Mouse (Mus musculus): ENCODE results near the gene D130043K22Rik. TPM values are rescaled to one million over a fixed set of nuclear protein-coding genes. Genes with fewer than 3 reads are reported as not detected.

The D130043K22Rik gene
- total RNA-seq, 4 experiments from 2014 or later = 25.5 to 29.0 (median 27.3) TPM

GRCm38 (mm10) chr13:24892516-24892915, 47.6 kb downstream of the D130043K22Rik start:
- DNase-seq (ENCODE audit: low spot score in 2 of 2) = no peak

GRCm38 (mm10) chr13:24893880-24894279, 48.9 kb downstream of the D130043K22Rik start:
- no peak for DNase-seq (ENCODE audit: low spot score in 2 of 2)

- no peak for DNase-seq (ENCODE audit: low spot score in 2 of 2)
Observed at GRCm38 (mm10) chr13:24901916-24902315, 57.0 kb downstream of the D130043K22Rik start.

GRCm38 (mm10) chr13:24903412-24903811, 58.5 kb downstream of the D130043K22Rik start:
- DNase-seq (ENCODE audit: low spot score in 2 of 2) = no peak

GRCm38 (mm10) chr13:24905422-24905821, 60.5 kb downstream of the D130043K22Rik start:
- no peak for DNase-seq (ENCODE audit: low spot score in 2 of 2)

GRCm38 (mm10) chr13:24906831-24907570, 62.1 kb downstream of the D130043K22Rik start:
- no peak for DNase-seq (ENCODE audit: low spot score in 2 of 2)

- DNase-seq (ENCODE audit: low spot score in 2 of 2) = no peak
Observed at GRCm38 (mm10) chr13:24909112-24909511, 64.2 kb downstream of the D130043K22Rik start.

- no peak for DNase-seq (ENCODE audit: low spot score in 2 of 2)
Observed at GRCm38 (mm10) chr13:24913576-24913975, 68.6 kb downstream of the D130043K22Rik start.

GRCm38 (mm10) chr13:24914915-24915314, 70.0 kb downstream of the D130043K22Rik start:
- no peak for DNase-seq (ENCODE audit: low spot score in 2 of 2)

- no peak for DNase-seq (ENCODE audit: low spot score in 2 of 2)
Observed at GRCm38 (mm10) chr13:24915831-24916230, 70.9 kb downstream of the D130043K22Rik start.

GRCm38 (mm10) chr13:24920333-24920977, 75.5 kb downstream of the D130043K22Rik start:
- no peak for DNase-seq (ENCODE audit: low spot score in 2 of 2)

- no peak for DNase-seq (ENCODE audit: low spot score in 2 of 2)
Observed at GRCm38 (mm10) chr13:24921281-24921680, 76.3 kb downstream of the D130043K22Rik start.

- DNase-seq (ENCODE audit: low spot score in 2 of 2) = no peak
Observed at GRCm38 (mm10) chr13:24923991-24924390, 79.1 kb downstream of the D130043K22Rik start.

GRCm38 (mm10) chr13:24930591-24930990, 85.7 kb downstream of the D130043K22Rik start:
- DNase-seq (ENCODE audit: low spot score in 2 of 2) = no peak

- DNase-seq (ENCODE audit: low spot score in 2 of 2) = no peak
Observed at GRCm38 (mm10) chr13:24933199-24933598, 88.3 kb downstream of the D130043K22Rik start.

GRCm38 (mm10) chr13:24936772-24937107, 91.8 kb downstream of the D130043K22Rik start:
- no peak for DNase-seq (ENCODE audit: low spot score in 2 of 2)

- peak; percentile 57 to 63 for DNase-seq (ENCODE audit: low spot score in 2 of 2)
Observed at GRCm38 (mm10) chr13:24937108-24937838, 92.3 kb downstream of the D130043K22Rik start, which contains the start of gene Aldh5a1. TSS of gene Aldh5a1 (minus strand) at chr13:24937661.

GRCm38 (mm10) chr13:24937839-24938166, 92.9 kb downstream of the D130043K22Rik start:
- DNase-seq (ENCODE audit: low spot score in 2 of 2) = no peak

- DNase-seq (ENCODE audit: low spot score in 2 of 2) = peak; percentile 42 to 59
Observed at GRCm38 (mm10) chr13:24938683-24939082, 93.7 kb downstream of the D130043K22Rik start.

GRCm38 (mm10) chr13:24939472-24939871, 94.5 kb downstream of the D130043K22Rik start:
- no peak for DNase-seq (ENCODE audit: low spot score in 2 of 2)

GRCm38 (mm10) chr13:24942512-24943282, 97.8 kb downstream of the D130043K22Rik start, which contains the start of gene Gpld1:
TSS of gene Gpld1 (plus strand) at chr13:24943152.
- peak; percentile 40 for DNase-seq (ENCODE audit: low spot score in 2 of 2)
